Mouse (Mus musculus) c-Kit-positive CD71-positive TER-119-negative erythroid progenitor cells, embryonic 14.5 days (primary cell): ENCODE data around the gene Elmo1.

Experiments
- DNase-seq: peaks from one replicate; pipeline ENCODE4 v3.0.0-alpha.2; 2013; ENCODE audit warnings: low read depth

Gene Elmo1

DNA sequence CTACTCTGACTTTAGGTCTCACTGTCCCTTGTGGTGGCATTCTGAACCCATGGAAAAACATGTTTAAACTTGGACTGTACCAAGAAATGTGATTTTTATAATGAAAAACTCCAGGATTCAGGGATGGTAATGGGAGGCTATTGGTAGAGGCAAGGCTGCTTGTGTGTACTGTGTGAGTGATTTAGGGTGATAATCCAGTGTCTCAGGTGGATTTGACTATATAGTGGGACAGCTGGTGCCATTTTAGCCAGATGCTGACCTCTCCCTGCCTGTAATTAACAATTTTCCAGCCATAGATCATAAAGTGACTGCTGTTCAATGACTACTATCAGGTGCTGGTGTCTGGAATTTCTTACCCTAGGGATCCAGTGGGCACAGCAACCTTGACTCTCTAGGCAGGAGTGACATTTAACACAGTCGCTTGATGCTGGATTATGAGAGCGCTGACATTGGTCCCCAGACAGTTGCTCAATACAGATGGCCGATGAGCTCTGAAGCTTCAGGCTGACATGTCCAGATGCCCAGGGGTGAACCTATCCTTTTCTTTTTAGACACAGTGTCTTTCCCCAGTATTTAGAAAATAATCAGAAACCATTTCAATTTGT is 228.3 kb downstream of the Elmo1 start:
- no peak for DNase-seq

- no peak for DNase-seq
These were observed 229.8 kb downstream of the Elmo1 start for GRCm38 (mm10) chr13:20320232-20320631.

GRCm38 (mm10) chr13:20323478-20323877 is 233.1 kb downstream of the Elmo1 start:
- DNase-seq: no peak

DNA sequence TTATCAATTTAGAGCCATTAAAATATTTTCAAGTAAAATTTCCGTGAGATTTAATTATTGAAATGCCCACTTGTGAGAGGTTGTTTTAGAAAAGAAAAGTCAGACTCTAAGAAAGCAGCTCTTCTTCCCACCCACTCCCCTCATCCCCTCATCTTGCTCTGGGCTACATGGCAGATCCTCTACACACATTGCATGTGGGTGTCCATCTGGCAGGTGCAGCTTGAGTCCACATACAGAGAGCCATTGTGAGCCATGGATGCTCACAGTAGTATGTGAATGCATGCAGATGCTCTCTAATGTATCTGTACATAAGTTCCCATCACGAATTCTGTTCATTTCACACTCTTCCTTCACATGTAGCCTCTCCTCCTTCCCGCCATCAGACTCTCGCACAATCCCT is 236.7 kb downstream of the Elmo1 start:
- DNase-seq: no peak

DNA sequence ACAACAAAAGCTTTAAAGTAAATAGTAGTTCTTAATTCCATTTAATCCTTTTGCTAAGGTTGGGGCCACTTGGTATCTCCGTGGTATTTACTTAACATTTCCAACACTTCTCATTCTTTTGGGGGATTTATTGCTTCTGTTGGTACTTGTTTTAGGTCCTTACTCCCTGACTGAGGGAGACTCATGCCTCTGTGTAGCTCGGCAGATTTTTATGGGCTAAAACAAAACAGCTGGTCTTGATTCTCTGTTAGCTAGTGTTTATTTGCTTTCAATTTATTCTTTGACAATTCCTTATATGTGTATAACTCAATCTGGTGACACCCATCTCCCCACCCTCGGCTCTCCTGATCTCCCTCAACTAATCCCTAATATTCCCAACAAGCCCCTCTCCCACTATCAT is 237.6 kb downstream of the Elmo1 start:
- DNase-seq: no peak

GRCm38 (mm10) chr13:20328672-20329071 is 238.3 kb downstream of the Elmo1 start:
- DNase-seq: no peak

GRCm38 (mm10) chr13:20330954-20331353 is 240.6 kb downstream of the Elmo1 start:
- DNase-seq: no peak

- no peak for DNase-seq
These were observed 244.9 kb downstream of the Elmo1 start for GRCm38 (mm10) chr13:20335051-20335888.

GRCm38 (mm10) chr13:20335889-20336497 is 245.6 kb downstream of the Elmo1 start:
- DNase-seq: no peak

DNA sequence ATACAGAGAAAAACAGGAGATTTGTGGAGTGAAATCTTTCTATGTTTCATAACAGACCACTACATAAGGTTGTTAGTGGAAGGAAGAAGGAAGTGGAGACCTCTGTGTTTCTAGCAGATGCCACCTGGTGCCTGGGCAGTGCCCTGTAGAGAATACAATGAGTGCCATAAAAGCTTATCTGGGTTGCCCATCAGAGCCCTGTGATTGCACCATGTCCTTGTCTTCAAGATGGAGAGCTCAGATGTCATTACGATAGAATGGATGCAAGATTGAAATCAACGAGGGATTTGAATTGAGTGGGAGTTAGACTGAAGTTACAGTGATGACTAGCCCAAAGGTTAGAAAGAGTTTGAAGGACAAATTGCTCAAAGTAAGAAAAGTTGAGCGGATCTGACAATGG is 252.5 kb downstream of the Elmo1 start:
- no peak for DNase-seq

- no peak for DNase-seq
These were observed 259.4 kb downstream of the Elmo1 start for GRCm38 (mm10) chr13:20349754-20350153.

DNA sequence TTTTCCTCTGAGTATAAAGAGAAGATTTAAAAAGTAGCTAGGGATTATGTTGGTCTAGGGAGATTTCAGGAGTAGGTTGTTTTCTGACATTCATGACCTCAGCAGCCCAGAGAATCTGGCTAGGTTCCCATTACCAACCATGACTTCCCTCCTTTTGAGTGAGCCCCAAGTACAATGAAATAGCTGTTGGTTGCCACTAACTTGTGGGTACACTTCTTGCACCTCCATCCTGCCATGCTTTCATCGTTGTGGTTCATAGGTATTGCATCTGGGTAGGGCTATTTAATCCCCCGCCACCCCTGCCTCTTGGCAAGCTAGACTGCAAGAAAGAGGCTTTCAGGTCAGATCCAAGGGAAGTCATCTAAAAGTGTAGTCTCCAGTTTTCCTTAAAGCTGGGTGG is 262.2 kb downstream of the Elmo1 start:
- no peak for DNase-seq

DNA sequence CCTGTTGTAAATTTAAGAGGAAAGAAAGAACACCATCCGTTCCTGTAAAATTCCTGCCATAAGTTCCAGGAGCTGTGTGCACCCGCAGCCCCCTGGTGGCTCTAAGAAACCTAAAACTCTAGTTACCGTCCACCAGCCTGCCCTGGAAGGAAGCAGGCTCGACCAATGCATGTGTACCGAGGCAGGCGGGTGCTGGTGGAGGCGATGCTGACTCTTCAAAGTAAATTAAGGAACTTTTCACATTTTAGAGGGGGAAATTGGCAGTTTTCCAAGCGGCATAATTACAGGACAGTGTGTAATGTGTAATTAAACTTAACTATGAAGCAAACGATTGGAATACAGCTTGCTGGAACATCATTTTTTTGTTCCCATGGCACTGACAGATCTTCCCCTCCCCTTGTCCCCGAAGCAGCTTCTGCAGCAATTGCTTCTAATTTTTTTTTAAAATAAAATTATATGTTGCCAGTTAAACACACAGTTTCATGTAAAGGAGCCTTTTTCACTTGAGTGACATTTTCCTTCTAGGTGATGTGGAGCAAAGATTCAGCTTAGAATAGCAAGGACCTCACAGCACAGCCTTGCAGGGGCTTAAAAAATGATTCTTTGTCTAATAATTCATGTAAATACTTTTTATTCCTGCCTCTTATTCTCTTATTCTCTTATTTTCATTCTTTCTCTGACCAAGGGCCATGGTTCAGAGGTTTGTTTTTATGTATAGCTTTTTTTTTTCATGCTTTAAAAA is 263.6 kb downstream of the Elmo1 start:
- DNase-seq: no peak

- DNase-seq: no peak
These were observed 264.2 kb downstream of the Elmo1 start for GRCm38 (mm10) chr13:20354604-20354999.

GRCm38 (mm10) chr13:20362541-20362940 is 272.1 kb downstream of the Elmo1 start:
- no peak for DNase-seq

DNA sequence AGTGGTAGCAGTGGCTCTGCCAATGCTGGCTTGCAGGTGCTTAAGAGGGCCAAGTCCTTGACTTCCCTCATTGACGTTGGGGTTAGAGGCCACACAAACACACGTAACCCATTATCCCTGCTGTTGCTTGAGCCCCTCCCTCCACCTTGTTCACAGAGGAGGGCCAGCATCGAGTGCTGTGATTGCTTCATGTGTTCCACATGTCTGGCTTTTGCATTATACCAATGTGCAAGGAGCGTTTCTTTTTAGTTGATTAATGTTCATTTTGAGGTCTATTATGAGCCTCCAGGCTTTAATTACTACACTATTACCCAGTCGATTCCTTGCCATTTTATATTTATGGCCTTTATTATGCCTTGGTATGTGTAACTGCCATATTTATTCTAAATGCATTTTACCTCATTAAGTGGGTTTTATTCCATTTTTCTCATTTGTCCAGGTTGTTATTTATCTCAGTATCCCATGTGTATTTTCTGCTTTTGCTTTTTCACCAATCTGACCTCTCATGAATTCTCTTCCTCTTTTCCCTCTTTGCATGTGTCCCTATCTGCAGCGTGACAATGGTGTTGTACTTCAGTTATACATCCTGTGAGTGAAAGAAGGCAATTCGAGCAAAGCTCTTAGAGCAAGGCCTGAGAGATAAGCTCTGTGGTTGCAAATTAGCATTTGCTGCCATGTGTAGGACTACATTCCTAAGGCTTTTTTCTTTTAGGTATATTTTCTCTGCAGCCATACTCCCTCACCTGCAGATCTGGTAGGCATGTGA is 275.6 kb downstream of the Elmo1 start:
- no peak for DNase-seq

- no peak for DNase-seq
These were observed 279.8 kb downstream of the Elmo1 start for GRCm38 (mm10) chr13:20370036-20370802.

GRCm38 (mm10) chr13:20371501-20371900 is 281.1 kb downstream of the Elmo1 start:
- DNase-seq: no peak

DNA sequence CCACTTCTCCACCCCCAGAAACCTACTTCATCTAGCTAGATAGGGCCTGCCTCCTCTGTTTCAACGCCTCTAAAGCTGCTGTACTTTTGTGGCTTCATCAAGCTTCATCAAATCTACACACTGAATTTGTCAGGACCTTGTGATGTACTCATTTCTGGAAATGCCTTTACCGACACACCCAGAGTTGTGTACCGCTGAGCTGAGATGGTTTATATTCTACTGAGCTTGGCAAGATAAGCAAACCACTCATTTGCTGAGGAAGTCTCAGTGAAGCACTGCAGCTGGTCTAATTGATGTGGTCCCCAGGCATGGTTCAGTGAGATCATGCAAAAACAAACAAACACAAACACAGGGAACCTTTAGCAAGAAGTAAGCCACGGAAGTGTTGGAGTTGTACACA is 281.9 kb downstream of the Elmo1 start:
- DNase-seq: no peak

- no peak for DNase-seq
These were observed 288.5 kb downstream of the Elmo1 start for GRCm38 (mm10) chr13:20378869-20379268.

DNA sequence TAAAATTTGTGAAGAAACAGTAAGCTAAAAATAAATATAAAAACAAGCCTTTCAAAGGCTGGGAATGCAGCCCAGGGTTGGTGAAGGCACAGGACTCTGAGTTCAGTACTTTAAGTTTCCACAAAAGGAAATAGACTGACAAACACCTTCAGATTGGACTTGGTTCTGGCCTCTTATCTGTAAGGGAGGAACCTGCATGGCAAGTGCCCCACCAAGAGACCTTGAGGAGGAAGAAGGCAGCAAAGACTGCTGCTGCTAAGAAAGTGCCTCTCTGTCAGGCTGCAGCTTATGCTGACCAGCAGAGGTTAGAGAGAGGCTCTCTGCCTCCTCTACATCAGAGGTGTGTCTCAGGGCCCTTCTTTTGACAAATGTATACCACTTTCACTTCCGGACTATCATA is 293.5 kb downstream of the Elmo1 start:
- DNase-seq: no peak
